25 mouse cellular contexts compared by ENCODE assay signal in genomic region chr7:108936591-108936990, GRCm38 (mm10). TPM values are rescaled to one million over a fixed set of nuclear protein-coding genes. Genes with fewer than 3 reads are reported as not detected.
"Had no signal": no experiment of that assay in that cellular context is flagged by ENCODE, and none has a peak within 500 bp of the region (broad histone marks: within the 10 kb centered on the region; RNA-seq: fewer than 3 reads in every experiment).

No protein-coding gene starts in this region.

- H3K9ac ChIP-seq: lung, embryonic 14.5 days; neural tube, embryonic 12.5 days had no signal

- H3K9me3 ChIP-seq: limb, embryonic 12.5 days; midbrain, embryonic 10.5 days; neural tube, embryonic 12.5 days had no signal

- H3K4me3 ChIP-seq: limb, embryonic 12.5 days; myocyte; neural tube, embryonic 12.5 days had no signal

- H3K27ac ChIP-seq: limb, embryonic 12.5 days; liver, embryonic 14.5 days; midbrain, embryonic 10.5 days; neural tube, embryonic 12.5 days had no signal

- ATAC-seq: intestine, postnatal 0 days had no signal

- H3K27me3 ChIP-seq: limb, embryonic 12.5 days; neural tube, embryonic 12.5 days had no signal

- DNase-seq: kidney, adult 8-10 months; kidney, postnatal 36 days; layer of hippocampus, adult 9-11 months; layer of hippocampus, postnatal 36 days; lung, embryonic 14.5 days; lung, postnatal 10 days; lung, postnatal 4 days; midbrain, embryonic 14.5 days; right cerebral cortex, postnatal 4 days; spleen, adult 18-20 months; thymus, adult 18-20 months; thymus, postnatal 25 days had no signal

RNA-seq across cellular contexts. Expression of gene Nlrp10, which starts 6.6 kb away (rescaled TPM):
- polyA plus RNA-seq: midbrain, embryonic 10.5 days; midbrain, embryonic 14.5 days; neural tube, embryonic 12.5 days; stomach, embryonic 14.5 days had no signal

RNA-seq across cellular contexts. Expression of gene Tub, which starts 13.5 kb away (rescaled TPM):
- total RNA-seq: megakaryocyte, adult 5-6 weeks had no signal
- polyA plus RNA-seq: myocyte had no signal

RNA-seq across cellular contexts. Expression of gene Olfr519, which starts 42.4 kb away (rescaled TPM):
- total RNA-seq: layer of hippocampus, adult 18-20 months; layer of hippocampus, postnatal 36 days; left cerebral cortex, adult 8-10 months; left cerebral cortex, postnatal 25 days; megakaryocyte, adult 5-6 weeks had no signal
- polyA plus RNA-seq: intestine, postnatal 0 days; kidney, embryonic 16.5 days; limb, embryonic 12.5 days; liver, embryonic 14.5 days; lung, embryonic 14.5 days; midbrain, embryonic 10.5 days; midbrain, embryonic 14.5 days; myocyte; neural tube, embryonic 12.5 days; stomach, embryonic 14.5 days; urinary bladder, adult 2 months had no signal

RNA-seq across cellular contexts. Expression of gene Olfr518, which starts 51.8 kb away (rescaled TPM):
- total RNA-seq: layer of hippocampus, adult 18-20 months; layer of hippocampus, postnatal 36 days; left cerebral cortex, adult 8-10 months; left cerebral cortex, postnatal 25 days; megakaryocyte, adult 5-6 weeks had no signal
- polyA plus RNA-seq: intestine, postnatal 0 days; kidney, embryonic 16.5 days; limb, embryonic 12.5 days; liver, embryonic 14.5 days; lung, embryonic 14.5 days; midbrain, embryonic 10.5 days; midbrain, embryonic 14.5 days; myocyte; neural tube, embryonic 12.5 days; stomach, embryonic 14.5 days; urinary bladder, adult 2 months had no signal
